Mouse (Mus musculus): Measurements from ENCODE around the gene Slc25a21.

DNA sequence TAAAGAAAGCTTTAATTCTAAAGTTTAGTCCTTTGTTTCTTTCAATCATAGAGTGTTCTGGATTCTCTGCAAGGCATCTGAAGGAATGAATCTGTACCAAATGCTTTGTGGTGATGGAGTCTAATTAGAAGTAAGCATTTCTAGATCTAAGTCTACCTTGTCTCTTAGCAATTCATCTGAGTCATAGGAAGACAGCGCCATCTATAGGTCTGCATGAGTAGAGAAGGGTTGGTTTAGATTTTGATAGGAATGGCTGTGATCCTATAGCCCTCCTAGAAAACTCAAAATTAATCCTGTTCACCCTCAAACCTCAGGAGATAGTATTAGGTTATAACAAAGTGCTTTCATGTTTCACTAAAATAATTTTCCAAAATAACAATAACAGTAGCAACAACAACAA, 11.8 kb downstream of the Slc25a21 start:
- no peak for TF ChIP-seq CTCF (IDR thresholded peaks at IDR 0.05; ENCODE audit: low read depth, low read length)
- no peak for TF ChIP-seq POLR2A (IDR thresholded peaks at IDR 0.05; ENCODE audit: borderline replicate concordance, low read depth, low read length)
